Mouse (Mus musculus): ENCODE data around the gene Resp18.

DNA sequence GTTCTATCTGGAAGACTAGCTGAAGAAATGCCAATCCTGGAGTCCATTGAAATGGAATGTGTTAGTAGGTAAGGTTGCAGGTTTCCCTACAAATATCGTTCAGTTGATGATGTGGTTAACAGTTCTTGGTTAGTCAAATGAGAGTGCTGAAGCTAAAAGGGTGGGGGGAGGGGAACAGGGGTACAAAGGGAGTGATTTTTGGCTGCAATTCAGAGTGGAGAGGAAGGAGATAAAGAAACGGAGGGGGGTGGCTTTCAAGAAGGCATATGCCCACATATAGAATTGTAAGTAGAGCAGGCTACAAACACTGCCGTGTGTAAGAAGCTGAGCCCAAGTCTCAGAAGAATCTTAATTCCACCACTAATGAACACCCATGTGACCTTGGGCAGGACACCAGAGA is 52.7 kb downstream of the Resp18 start:
- TF ChIP-seq CTCF (IDR thresholded peaks at IDR 0.05; ENCODE audit: insufficient read depth, low read length) (no peak), POLR2A (IDR thresholded peaks at IDR 0.05; ENCODE audit: borderline replicate concordance, extremely low read depth, low read depth, low read length) (no peak)
